Mouse (Mus musculus): ENCODE data around the gene Cntn2. TPM values are rescaled to one million over a fixed set of nuclear protein-coding genes. Genes with fewer than 3 reads are reported as not detected.

Gene Cntn2
- polyA plus RNA-seq, 1 experiment from 2014 or later = 134 TPM

DNA sequence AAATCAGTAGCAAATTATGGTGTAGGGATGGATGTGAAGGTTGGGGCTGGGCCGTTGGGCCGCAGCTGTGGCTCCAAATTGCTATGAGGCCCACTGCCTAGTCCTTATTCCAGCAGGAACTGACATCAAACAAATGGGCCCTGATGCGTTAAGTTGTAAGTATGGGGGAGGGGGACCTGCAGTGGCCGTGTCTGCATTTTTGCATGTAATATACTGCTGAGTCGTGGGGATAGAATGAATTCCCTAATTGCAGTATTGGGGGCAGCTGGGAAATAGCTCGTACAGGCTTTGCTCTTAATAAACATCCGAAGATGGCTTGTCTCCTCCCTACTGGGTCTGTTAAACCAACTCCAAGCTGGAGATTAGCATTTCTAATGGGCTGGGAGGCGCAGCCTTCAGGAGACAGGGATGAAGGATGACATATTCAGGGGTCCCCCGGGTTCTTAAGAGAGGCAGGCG is 19.3 kb upstream of the Cntn2 start:
- no peak overlapping the region for H3K4me3 ChIP-seq (replicated peaks; ENCODE audit: low read length)
- H3K9me3 ChIP-seq (ENCODE audit: control insufficient read depth, low read length) = no peaks in the 10 kb centered on the region
- no peaks in the 10 kb centered on the region for H3K36me3 ChIP-seq (ENCODE audit: control insufficient read depth, insufficient read depth)
- no peak overlapping the region for H3K9ac ChIP-seq (replicated peaks; ENCODE audit: low read depth, low read length)
- 23% methylated on average over 10 of the region's 10 CpGs for WGBS
- peaks cover 49% of the 10 kb centered on the region for H3K4me1 ChIP-seq (replicated peaks; ENCODE audit: control insufficient read depth, insufficient read depth, low read length)
- no peak overlapping the region for H3K4me2 ChIP-seq (ENCODE audit: low read length)
- H3K27ac ChIP-seq (ENCODE audit: low read length) = peak overlapping the region; percentile 75
- H3K27me3 ChIP-seq (replicated peaks; ENCODE audit: control insufficient read depth, insufficient read depth, low read length) = no peaks in the 10 kb centered on the region
- ATAC-seq = peak; percentile 37

DNA sequence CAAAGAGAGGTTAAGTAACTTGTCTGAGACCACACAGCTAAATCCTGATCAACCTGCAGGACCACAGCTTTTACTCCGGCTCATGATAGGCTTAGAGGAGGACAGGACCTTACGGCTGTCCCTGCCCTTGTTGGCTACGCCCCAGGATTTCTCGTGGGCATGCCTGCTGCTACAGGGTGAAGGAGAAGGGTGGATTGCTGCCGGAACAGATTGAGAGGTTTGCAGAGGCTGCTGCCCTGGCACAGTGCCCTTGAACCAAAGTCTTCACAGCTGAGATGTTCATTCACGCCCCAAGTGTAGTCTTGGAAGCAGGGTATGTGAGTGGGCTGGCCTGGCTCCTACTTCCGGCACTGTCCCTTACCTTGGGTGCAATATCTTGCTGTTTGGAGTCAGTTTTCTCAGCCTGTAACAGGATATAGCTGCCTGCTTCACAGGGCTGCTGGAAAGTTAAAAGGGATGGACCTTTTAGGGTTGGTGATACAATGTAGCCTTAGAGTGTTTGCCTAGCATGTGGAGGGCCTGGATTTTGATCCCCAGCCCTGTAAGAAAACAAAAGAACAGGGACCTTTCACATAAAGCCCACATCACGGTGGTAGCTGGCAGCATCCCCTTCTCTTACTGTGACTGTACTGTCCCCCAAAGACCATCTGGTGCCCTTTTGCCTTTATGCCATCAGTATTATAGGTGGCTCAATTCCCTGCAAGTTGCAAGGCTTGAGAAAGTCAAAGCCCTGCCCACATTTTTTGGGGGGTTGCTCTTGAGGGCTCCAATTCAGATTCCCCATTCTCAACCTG is 18.0 kb upstream of the Cntn2 start:
- WGBS = 48% methylated on average over 8 of the region's 8 CpGs
- no peak for ATAC-seq
- no peaks in the 10 kb centered on the region for H3K36me3 ChIP-seq (ENCODE audit: control insufficient read depth, insufficient read depth)

DNA sequence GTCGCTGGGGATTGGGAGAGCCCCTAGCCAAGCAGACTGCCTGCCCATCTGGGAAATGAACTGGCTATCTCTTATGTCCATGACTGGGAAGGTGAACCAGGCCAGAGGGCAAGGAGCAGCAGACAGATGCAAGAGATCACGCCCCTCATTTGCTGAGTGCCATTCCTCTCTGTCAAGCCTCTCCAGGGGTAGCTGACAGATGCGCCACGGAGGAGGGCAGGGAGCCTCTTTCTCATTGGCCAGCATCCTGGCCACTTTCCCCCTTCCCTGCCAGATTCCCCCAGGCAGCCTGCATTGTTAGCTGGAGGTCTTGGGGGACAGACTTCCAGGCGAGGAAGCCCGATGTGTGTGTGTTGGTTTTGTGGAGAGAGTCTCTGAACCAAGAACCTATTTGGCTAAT is 16.0 kb upstream of the Cntn2 start:
- Histone ChIP-seq H3K27me3 (replicated peaks; ENCODE audit: control insufficient read depth, insufficient read depth, low read length) (no peaks in the 10 kb centered on the region), H3K4me2 (ENCODE audit: low read length) (no peak overlapping the region), H3K9me3 (ENCODE audit: control insufficient read depth, low read length) (no peaks in the 10 kb centered on the region), H3K27ac (ENCODE audit: low read length) (peak overlapping the region; percentile 93), H3K36me3 (ENCODE audit: control insufficient read depth, insufficient read depth) (no peaks in the 10 kb centered on the region), H3K4me3 (replicated peaks; ENCODE audit: low read length) (no peak overlapping the region), H3K4me1 (replicated peaks; ENCODE audit: control insufficient read depth, insufficient read depth, low read length) (peaks cover 54% of the 10 kb centered on the region), H3K9ac (replicated peaks; ENCODE audit: low read depth, low read length) (0 out of 2 replicates have a peak overlapping the region, but pooled peaks have one; percentile 10)
- WGBS = 15% methylated on average over 6 of the region's 6 CpGs
- ATAC-seq = no peak

More for the DNA sequence above, 18.0 kb upstream of the Cntn2 start:
- Histone ChIP-seq H3K4me1 (replicated peaks; ENCODE audit: control insufficient read depth, insufficient read depth, low read length) (peaks cover 54% of the 10 kb centered on the region), H3K9ac (replicated peaks; ENCODE audit: low read depth, low read length) (no peak overlapping the region), H3K9me3 (ENCODE audit: control insufficient read depth, low read length) (no peaks in the 10 kb centered on the region), H3K27ac (ENCODE audit: low read length) (peak overlapping the region; percentile 75), H3K4me2 (ENCODE audit: low read length) (no peak overlapping the region), H3K27me3 (replicated peaks; ENCODE audit: control insufficient read depth, insufficient read depth, low read length) (no peaks in the 10 kb centered on the region), H3K4me3 (replicated peaks; ENCODE audit: low read length) (no peak overlapping the region)

DNA sequence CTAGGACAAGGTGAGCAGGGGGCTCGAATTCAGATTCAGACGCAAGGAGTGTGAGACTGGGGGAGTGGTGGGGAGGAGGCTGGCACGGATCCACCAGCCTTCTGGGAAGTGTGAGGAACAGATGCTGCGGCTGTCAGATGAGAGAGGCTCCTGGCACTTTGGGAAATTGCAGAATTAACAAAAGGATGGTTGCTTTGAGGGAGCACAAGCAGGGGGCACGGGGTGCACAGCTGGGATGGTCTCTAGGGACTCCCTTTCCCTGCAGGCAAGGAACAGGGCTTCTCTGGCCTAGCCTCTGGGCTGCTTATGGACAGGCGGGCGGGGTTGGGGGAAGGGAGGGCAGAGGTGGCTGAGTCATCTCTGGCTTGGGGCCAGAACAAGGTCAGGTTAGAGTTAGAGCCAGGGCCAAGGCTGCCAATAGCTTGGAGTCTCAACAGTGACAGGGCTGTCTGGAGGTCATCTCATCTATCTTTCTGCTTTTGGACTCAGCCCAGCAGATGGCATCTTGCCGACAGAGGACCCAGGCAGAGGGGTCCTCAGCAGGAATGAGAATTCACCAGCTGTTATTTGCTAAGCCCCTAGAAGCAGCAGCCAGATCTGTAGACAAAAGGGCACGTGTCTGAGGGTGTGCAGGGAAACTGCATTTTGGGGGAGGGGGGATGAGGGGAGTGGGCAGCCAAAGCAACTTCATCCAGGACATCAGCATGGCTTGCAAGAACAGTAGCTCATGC is 15.0 kb upstream of the Cntn2 start:
- peaks cover 54% of the 10 kb centered on the region for H3K4me1 ChIP-seq (replicated peaks; ENCODE audit: control insufficient read depth, insufficient read depth, low read length)
- H3K36me3 ChIP-seq (ENCODE audit: control insufficient read depth, insufficient read depth) = no peaks in the 10 kb centered on the region
- no peak overlapping the region for H3K9ac ChIP-seq (replicated peaks; ENCODE audit: low read depth, low read length)
- peak; percentile 69 for ATAC-seq
- H3K4me3 ChIP-seq (replicated peaks; ENCODE audit: low read length) = no peak overlapping the region
- 14% methylated on average over 9 of the region's 9 CpGs for WGBS
- peak overlapping the region; percentile 93 for H3K27ac ChIP-seq (ENCODE audit: low read length)
- H3K9me3 ChIP-seq (ENCODE audit: control insufficient read depth, low read length) = no peaks in the 10 kb centered on the region
- H3K27me3 ChIP-seq (replicated peaks; ENCODE audit: control insufficient read depth, insufficient read depth, low read length) = no peaks in the 10 kb centered on the region
- no peak overlapping the region for H3K4me2 ChIP-seq (ENCODE audit: low read length)

DNA sequence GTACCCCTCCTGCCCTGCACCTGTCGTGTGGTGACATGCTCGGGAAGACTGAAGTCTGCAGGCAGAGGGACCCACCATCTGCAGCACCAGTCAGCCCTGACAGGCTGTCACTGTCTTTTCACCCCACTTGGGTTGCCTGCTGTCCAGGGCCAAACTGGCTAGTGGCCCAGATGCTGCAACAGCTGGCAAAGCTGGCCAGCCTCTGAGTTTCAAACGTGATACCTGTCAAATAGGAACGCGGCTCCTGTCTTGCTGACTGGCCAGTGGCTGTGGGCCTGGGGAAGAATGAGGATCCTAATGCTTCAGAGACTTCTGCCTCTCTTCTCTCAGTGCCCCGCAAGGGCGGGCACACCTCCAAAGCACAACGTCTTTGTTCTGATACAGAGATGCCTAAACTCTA is 733 bp upstream of the Cntn2 start:
- peaks cover 50% of the 10 kb centered on the region for H3K4me1 ChIP-seq (replicated peaks; ENCODE audit: control insufficient read depth, insufficient read depth, low read length)
- 56% methylated on average over 8 of the region's 8 CpGs for WGBS
- no peak overlapping the region for H3K4me3 ChIP-seq (replicated peaks; ENCODE audit: low read length)
- H3K9me3 ChIP-seq (ENCODE audit: control insufficient read depth, low read length) = no peaks in the 10 kb centered on the region
- peak overlapping the region; percentile 49; the same call in 1 of the 2 replicates for H3K27ac ChIP-seq (ENCODE audit: low read length)
- H3K27me3 ChIP-seq (replicated peaks; ENCODE audit: control insufficient read depth, insufficient read depth, low read length) = no peaks in the 10 kb centered on the region
- ATAC-seq = no peak
- no peak overlapping the region for H3K9ac ChIP-seq (replicated peaks; ENCODE audit: low read depth, low read length)
- H3K36me3 ChIP-seq (ENCODE audit: control insufficient read depth, insufficient read depth) = no peaks in the 10 kb centered on the region
- peak overlapping the region; percentile 33 for H3K4me2 ChIP-seq (ENCODE audit: low read length)

DNA sequence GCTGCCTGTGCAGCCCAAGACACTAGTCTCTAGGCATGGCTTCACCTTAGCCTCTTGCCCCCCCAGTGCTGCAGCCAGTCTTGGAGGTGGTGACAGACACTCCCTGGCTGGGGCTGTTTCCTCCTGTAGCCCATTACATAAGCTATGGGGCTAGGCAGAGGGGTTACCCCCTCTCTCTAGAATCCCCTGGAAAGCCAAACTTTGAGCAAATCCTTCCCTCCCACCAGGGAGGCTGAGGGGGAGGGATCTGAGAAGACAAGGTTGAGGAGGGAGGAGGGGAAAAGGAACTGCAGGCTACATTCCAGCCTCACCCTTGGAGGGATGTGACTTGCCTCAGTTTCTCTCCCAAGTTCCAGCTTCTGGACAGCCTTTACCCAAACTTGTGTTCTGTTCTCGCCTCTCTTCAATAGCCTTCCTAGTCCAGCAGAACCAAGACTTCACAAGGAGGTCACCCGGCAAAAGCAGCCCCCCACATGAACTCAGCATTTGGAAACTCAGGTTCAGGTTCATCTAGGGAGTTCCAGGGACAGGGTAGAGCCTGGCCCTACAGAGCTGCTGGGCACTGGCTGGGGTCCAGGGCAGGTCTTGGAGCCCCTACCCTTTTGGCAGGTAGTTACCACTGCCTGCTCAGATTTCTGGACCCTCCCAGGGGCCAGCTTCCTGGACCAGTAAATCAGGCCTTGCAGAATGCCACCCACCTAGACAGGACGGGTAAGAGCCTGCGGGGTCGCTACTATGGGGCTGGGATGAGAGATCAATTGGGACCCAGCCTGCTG is 1.0 kb downstream of the Cntn2 start:
- Histone ChIP-seq H3K36me3 (ENCODE audit: control insufficient read depth, insufficient read depth) (no peaks in the 10 kb centered on the region), H3K27me3 (replicated peaks; ENCODE audit: control insufficient read depth, insufficient read depth, low read length) (no peaks in the 10 kb centered on the region), H3K4me1 (replicated peaks; ENCODE audit: control insufficient read depth, insufficient read depth, low read length) (peaks cover 62% of the 10 kb centered on the region), H3K9ac (replicated peaks; ENCODE audit: low read depth, low read length) (peak overlapping the region; percentile 73), H3K27ac (ENCODE audit: low read length) (peak overlapping the region; percentile 86), H3K9me3 (ENCODE audit: control insufficient read depth, low read length) (no peaks in the 10 kb centered on the region), H3K4me2 (ENCODE audit: low read length) (peak overlapping the region; percentile 62), H3K4me3 (replicated peaks; ENCODE audit: low read length) (peak overlapping the region; percentile 53)
- WGBS = 14% methylated on average over 5 of the region's 5 CpGs
- peak; percentile 11 for ATAC-seq

DNA sequence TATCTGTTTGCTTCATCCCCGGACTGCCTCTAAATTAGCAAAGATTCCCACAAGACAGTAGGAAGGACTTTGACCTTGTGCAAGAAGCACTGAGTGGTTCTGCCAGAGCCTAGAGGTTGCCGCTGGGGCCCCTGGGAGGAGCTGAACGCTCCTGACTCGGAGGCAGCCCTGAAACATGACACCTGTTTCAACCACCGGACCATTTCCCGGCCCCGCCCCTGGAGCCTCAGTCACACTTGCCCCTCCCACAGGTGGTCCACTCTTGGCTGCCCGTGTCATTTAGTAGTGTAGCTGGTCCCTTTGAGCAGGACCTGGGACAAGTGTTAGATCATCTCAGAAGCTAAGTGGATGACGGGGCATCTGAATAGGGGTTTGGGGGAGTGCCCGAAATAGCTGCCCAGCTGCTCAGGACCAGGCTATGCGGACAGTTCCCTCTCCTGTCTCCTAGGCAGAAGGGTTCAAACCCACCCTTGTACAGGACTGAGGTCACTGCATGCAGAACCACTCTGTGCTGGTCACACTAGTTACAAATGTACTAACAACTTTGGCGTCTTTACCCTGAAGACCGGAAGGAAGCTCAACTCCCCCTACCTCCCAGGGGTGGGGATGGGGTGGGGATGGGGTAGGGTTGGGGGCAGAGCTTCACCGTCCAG is 1.8 kb downstream of the Cntn2 start:
- Histone ChIP-seq H3K4me2 (ENCODE audit: low read length) (peak overlapping the region; percentile 62), H3K27ac (ENCODE audit: low read length) (peak overlapping the region; percentile 86; the same call in 1 of the 2 replicates), H3K4me3 (replicated peaks; ENCODE audit: low read length) (peak overlapping the region; percentile 53), H3K27me3 (replicated peaks; ENCODE audit: control insufficient read depth, insufficient read depth, low read length) (no peaks in the 10 kb centered on the region), H3K4me1 (replicated peaks; ENCODE audit: control insufficient read depth, insufficient read depth, low read length) (peaks cover 62% of the 10 kb centered on the region), H3K9me3 (ENCODE audit: control insufficient read depth, low read length) (no peaks in the 10 kb centered on the region), H3K36me3 (ENCODE audit: control insufficient read depth, insufficient read depth) (no peaks in the 10 kb centered on the region), H3K9ac (replicated peaks; ENCODE audit: low read depth, low read length) (peak overlapping the region; percentile 73)
- no peak for ATAC-seq
- WGBS = 6% methylated on average over 14 of the region's 14 CpGs

DNA sequence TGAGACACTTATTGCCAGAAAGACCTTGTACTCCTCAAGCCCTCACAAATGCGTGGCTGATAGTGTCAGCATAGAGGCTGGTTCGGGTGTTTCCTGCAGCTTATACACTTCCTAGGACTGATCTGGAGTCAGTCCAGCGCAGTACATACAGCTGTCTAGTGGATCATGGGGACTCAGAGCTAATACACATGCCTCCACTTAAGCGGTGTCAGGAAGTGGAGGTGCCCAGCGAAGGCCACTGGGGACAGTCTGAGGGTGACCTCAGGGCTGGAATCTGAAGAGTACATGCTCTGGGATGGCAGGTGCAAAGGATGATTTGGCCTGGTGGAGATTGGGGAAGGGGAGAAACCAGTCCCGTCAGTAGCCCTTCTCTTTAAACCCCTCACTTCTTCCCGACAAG is 2.4 kb downstream of the Cntn2 start:
- Histone ChIP-seq H3K9me3 (ENCODE audit: control insufficient read depth, low read length) (no peaks in the 10 kb centered on the region), H3K27me3 (replicated peaks; ENCODE audit: control insufficient read depth, insufficient read depth, low read length) (no peaks in the 10 kb centered on the region), H3K36me3 (ENCODE audit: control insufficient read depth, insufficient read depth) (no peaks in the 10 kb centered on the region), H3K4me1 (replicated peaks; ENCODE audit: control insufficient read depth, insufficient read depth, low read length) (peaks cover 62% of the 10 kb centered on the region), H3K4me2 (ENCODE audit: low read length) (peak overlapping the region; percentile 62), H3K27ac (ENCODE audit: low read length) (peak overlapping the region; percentile 45; the same call in 1 of the 2 replicates), H3K4me3 (replicated peaks; ENCODE audit: low read length) (peak overlapping the region; percentile 53), H3K9ac (replicated peaks; ENCODE audit: low read depth, low read length) (peak overlapping the region; percentile 73)
- ATAC-seq = no peak
- WGBS = 64% methylated on average over 7 of the region's 7 CpGs

All from forebrain, embryonic 16.5 days (tissue).